Mouse (Mus musculus): ENCODE results near the gene Arhgap23. TPM values are rescaled to one million over a fixed set of nuclear protein-coding genes. Genes with fewer than 3 reads are reported as not detected.

Arhgap23 gene
- polyA plus RNA-seq (2012; rRNA removed): 14.1 and 16.5 TPM in 2 replicates

DNA sequence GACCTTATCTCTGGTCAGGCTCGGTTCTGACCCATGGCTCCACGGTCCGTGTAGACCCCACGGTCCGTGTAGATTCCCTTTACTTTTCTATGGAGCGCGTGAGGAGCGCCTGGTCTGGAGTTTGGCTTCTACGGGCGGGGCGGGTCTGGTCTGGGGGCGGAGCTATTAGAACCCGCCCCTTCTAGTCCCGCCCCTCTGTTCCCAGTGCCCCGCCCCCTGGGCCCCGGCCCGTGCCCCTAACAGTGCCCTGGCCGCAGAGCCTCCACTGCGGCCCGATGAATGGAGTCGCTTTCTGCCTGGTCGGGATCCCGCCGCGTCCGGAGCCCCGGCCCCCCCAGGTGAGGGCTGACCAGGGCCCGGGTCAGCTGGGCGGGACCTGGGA lies at the start of gene Arhgap23:
Gene Arhgap23 (plus strand): TSS at position 204 of the 382 bp plus-strand sequence.

DNA sequence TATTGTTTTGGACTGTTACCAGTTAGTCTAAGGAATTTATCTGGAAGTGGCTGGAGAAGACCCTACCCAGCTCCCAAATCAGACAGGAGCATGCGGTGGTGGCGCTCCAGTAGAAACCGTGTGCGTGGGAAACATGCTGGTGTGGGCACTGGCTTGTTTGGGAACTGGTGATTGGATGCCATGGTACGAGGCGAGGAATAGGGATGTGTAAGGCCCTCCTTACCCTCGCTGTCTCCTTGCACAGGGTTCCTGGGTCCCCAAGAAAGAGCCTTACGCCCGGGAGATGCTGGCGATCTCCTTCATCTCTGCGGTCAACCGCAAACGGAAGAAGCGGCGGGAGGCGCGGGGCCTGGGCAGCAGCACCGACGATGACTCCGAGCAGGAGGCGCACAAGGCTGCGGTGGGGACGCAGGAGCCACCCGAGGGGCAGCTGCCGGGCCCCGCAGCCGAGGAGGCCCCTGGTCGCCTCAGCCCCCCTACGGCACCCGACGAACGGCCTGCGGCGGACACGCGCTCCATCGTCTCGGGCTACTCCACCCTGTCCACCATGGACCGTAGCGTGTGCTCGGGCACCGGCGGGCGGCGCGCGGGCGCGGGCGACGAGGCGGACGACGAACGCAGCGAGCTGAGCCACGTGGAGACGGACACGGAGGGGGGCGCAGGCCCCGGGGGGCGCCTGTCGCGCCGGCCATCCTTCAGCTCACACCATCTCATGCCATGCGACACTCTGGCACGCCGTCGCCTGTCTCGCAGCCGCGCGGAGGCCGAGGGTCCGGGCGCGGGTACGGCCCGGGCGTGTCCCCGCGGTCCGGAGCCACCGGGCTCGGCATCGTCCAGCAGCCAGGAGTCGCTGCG lies 84.8 kb downstream of the Arhgap23 start, which contains the start of gene 4933428G20Rik:
Gene 4933428G20Rik (minus strand): TSS at position 476 of the 855 bp plus-strand sequence.

Other genes with a start within 250 kb of the Arhgap23 start
- 237 and 490 TPM in 2 replicates for gene Kpnb1, start 227.7 kb upstream of the Arhgap23 start, polyA plus RNA-seq (2012; rRNA removed)
- 81.0 and 102 TPM in 2 replicates for gene Npepps, start 134.9 kb upstream of the Arhgap23 start, polyA plus RNA-seq (2012; rRNA removed)
- 31.7 and 35.2 TPM in 2 replicates for gene Mrpl45, start 99.8 kb upstream of the Arhgap23 start, polyA plus RNA-seq (2012; rRNA removed)
- 0.09 and 0.10 TPM in 2 replicates for gene Gpr179, start 63.5 kb upstream of the Arhgap23 start, polyA plus RNA-seq (2012; rRNA removed)
- gene Socs7, start 53.0 kb upstream of the Arhgap23 start, polyA plus RNA-seq (2012; rRNA removed): 19.8 and 23.3 TPM in 2 replicates
- gene 4933428G20Rik, start 84.8 kb downstream of the Arhgap23 start, polyA plus RNA-seq (2012; rRNA removed): 0.12 TPM in 1 of 2 replicates, not detected in the other
- 12.5 and 17.5 TPM in 2 replicates for gene Srcin1, start 160.7 kb downstream of the Arhgap23 start, polyA plus RNA-seq (2012; rRNA removed)
- gene Epop, start 214.2 kb downstream of the Arhgap23 start, polyA plus RNA-seq (2012; rRNA removed): 12.7 and 22.7 TPM in 2 replicates
- 34.2 and 41.0 TPM in 2 replicates for gene Mllt6, start 247.9 kb downstream of the Arhgap23 start, polyA plus RNA-seq (2012; rRNA removed)

Measured in central nervous system, embryonic 11.5 days (tissue).